Mouse (Mus musculus): ENCODE data around the gene Rcsd1.

Gene Rcsd1

GRCm38 (mm10) chr1:165709629-165710256 lies at the start of gene Rcsd1:
Rcsd1 (minus strand) TSS chr1:165709757.
- peak; percentile 43 for DNase-seq (ENCODE audit: low read depth)

DNA sequence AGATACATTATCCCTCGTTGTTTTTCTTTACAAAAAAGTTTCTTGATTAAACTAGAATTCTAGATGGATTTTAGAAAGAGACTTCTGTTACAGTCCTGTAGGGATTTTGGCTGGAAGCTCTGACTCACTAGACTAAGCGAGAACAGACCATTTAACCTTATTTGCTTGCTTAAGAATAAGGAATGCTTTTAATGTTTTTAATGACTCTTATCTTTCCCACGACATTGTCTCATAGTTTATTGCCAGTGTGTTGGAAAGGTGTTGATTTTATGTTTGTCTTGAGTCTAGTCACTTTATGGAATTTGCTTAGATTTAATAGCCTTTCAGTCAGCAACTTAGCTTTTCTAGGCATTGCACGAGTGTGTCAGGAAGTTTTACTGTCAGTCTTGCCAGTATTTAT lies 45.6 kb upstream of the Rcsd1 start:
- DNase-seq (ENCODE audit: low read depth): no peak

- no peak for DNase-seq (ENCODE audit: low read depth)
These were observed 44.6 kb upstream of the Rcsd1 start for GRCm38 (mm10) chr1:165754205-165754604.

GRCm38 (mm10) chr1:165751838-165752237 lies 42.3 kb upstream of the Rcsd1 start:
- peak; percentile 45 for DNase-seq (ENCODE audit: low read depth)

DNA sequence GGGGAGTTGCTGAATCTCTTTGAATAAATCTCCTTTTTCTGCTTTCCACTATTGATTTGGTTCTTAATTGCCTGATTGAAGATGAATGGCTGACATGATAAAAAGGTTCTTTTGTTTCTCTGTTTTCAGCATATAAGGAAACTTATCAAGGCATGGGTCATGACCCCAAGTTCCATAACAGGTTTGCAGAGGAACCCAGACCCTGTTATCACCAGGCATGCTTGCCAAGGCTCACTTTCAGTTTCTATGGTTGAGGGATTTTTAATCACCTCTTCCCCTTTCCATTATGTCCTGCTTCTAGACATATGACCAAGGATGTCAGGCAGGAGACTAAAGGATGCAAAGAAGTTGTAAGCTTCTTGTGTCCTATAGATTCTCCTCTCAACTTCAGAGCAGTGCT lies 41.6 kb upstream of the Rcsd1 start:
- DNase-seq (ENCODE audit: low read depth): no peak

GRCm38 (mm10) chr1:165748053-165748452 lies 38.5 kb upstream of the Rcsd1 start:
- no peak for DNase-seq (ENCODE audit: low read depth)

DNA sequence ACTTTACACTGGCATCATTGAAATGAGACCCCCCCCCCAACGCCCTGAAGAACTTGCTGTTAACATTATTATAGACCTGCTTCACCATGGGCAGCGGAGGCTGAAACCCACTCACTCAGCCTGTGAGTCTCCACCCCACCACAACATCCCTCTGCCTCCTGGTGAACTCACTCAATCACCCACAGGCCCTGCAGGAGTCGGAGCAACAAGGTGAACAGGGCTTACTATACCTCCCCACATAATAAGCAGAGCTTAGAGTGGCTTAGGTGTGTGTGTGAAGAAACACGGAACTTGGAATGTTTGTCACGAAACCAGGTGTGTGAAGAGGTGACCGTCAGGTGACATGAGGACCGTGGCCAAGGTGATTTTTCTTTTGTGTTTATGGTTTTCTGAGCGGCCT lies 32.4 kb upstream of the Rcsd1 start:
- no peak for DNase-seq (ENCODE audit: low read depth)

GRCm38 (mm10) chr1:165738985-165739384 lies 29.4 kb upstream of the Rcsd1 start:
- DNase-seq (ENCODE audit: low read depth): no peak

GRCm38 (mm10) chr1:165737867-165738266 lies 28.3 kb upstream of the Rcsd1 start:
- DNase-seq (ENCODE audit: low read depth): peak; percentile 63

- DNase-seq (ENCODE audit: low read depth): no peak
These were observed 27.9 kb upstream of the Rcsd1 start for GRCm38 (mm10) chr1:165737451-165737850.

GRCm38 (mm10) chr1:165735826-165736818 lies 26.6 kb upstream of the Rcsd1 start:
- peak; percentile 92 for DNase-seq (ENCODE audit: low read depth)

DNA sequence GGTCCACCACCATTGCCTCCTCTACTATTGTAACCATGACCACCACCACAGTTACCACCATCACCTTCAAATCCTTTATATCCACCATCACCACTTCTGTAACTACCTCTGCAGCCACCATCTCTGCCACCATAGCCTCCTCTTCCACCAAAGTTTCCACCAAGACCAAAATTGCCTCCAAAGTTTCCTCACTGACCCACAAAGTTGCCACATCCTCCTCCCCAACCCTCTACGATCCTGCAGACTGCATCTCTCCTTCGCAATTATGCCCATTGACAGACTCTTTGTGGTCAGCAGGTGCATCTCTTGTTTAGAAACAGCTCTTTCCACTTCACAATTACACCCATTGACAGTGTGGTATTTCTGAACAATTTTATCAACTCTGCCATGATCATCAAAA lies 25.3 kb upstream of the Rcsd1 start:
- peak; percentile 62 for DNase-seq (ENCODE audit: low read depth)

DNA sequence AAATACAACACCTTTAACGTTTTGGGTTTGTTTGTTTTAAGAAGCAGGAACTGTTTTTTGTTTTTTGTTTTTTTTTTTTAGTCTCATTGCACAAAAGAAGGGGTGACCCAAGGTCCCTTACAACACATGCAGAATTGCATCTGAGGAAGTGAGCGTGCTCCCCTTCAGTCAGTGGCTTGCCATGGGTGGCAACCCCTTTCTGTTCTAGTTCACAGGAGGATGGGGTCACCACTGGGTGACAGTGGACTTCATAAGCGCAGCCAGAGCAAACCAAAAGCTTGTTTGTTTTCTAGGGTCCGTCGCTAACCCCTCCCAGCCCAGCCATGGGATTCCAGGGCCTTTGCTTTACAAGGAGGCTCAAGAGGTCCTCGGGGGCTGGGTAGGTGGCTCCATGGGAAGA lies 22.0 kb upstream of the Rcsd1 start:
- DNase-seq (ENCODE audit: low read depth): no peak

- no peak for DNase-seq (ENCODE audit: low read depth)
These were observed 20.6 kb upstream of the Rcsd1 start for GRCm38 (mm10) chr1:165730129-165730528.

DNA sequence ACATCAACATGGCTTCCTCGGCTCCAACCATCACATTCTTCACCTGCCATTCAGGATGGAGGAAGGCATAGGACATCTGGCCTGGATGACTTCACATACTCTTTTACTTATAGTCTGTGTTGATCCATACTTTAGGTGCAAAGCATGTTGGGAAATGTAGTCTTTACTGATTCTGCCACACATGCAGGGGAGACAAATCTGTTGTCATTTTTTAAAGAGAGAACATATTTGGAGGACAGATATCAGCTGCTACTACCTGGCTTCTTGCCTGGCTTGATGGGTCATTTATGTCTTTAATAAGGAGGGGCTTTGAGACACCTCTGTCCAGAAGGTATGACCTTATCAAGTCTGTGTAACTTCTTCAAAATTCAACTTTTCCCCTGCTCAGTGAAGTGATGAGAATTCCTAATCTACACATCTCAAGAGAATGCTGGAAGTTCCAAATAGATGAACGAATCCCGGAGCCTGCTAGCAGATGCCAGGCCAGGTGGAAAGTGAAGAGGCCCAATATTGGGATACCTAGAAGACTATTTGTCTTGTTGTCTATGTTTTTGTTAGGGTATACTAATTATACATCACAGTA lies 18.6 kb upstream of the Rcsd1 start:
- DNase-seq (ENCODE audit: low read depth): no peak

DNA sequence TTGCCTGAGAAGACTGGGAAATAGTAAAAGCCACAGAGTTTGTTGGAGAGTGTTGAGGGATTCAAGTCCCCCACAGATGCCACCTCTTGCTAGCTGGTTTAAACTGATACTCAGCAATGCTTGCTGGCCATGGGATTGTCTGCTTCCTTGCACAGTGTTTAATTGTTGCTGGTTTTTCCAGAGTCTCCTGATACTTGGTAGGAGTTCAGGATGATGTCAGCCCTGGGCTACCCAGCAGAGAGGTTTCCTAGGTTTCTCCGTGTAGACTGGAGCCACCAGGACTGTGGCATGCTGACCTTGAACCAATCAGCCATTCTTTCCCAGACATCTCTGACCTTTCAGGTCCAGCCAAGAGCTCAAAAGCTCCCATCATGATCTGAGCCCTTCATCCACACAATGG lies 17.4 kb upstream of the Rcsd1 start:
- no peak for DNase-seq (ENCODE audit: low read depth)

- DNase-seq (ENCODE audit: low read depth): no peak
These were observed 15.6 kb upstream of the Rcsd1 start for GRCm38 (mm10) chr1:165725039-165725644.

DNA sequence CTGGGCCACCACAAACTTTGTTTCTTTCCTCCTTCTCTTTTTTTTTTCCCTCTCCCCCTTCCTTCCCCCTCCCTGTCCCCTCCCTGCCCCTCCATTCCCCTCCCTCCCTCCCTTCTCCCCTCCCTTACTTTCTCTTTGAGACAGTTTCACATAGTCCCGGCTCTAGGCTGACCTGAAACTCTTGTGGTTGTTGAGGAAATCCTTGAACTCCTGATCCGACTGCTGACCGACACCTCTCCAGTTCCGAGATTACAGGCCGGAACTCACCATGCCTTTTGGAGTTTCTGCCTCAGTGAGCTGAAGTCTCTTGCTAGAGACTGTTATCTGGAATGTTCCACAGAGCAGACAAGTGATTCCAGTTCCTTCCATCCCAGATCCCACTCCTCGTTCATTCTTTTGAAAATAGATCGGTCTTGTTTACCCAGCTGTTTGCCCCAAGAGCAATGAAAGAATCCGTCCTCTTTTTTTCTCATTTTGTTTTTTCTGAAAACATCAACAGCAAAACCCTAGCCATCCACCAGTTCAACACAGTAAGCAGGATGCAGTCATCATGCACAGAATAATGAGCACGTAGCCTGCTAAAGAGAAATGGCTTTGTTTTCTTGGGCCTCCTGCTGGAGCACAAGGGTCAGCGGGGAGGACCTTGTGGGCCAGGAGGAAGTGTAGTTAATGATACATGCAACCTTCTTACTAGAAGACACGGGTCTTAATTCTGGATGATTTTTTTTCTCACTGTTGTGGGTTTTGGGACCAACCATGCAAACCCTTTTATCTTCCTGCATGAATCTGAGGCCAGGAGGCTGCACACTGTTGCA lies 14.9 kb upstream of the Rcsd1 start:
- no peak for DNase-seq (ENCODE audit: low read depth)

- DNase-seq (ENCODE audit: low read depth): peak; percentile 41
These were observed 13.1 kb upstream of the Rcsd1 start for GRCm38 (mm10) chr1:165722531-165723123.

DNA sequence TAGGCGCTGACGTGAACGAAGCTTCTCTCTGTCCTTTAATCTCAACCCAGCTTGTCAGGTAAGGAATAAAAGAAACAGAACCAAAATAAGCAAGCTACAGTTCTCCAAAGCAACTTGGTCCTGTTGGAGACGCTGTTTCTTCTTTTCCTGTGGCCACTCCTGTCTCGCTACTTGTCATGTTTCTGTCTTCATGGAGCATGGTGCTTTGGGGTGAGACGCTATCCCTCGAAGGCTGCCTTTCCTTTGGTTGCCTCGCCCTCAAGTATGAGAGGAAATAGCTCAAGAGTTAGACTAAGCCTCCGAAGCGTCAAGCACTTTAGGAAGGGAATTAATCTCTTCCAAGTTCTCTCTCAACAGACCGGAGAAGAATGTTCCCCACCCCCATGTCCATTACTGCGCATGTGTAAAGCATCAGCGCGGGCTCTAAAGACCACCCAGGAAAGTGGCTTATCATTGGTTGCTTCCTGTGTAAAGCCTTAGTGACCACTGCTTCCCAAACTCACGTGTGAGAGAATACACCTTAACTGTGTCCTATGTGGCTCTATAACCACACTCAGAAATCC lies 9.1 kb upstream of the Rcsd1 start:
- DNase-seq (ENCODE audit: low read depth): no peak

All from 416B (cell line).